Mouse (Mus musculus) urinary bladder, postnatal 14 days (tissue): ENCODE results near the gene Mbnl2.
A peak's percentile ranks its signal among the peaks of the same experiment; 100 is the strongest.
"Not testable (repeated sequence)": the region's sequence is repeated elsewhere in the genome, so short reads cannot be mapped to it uniquely, and the experiment has no call there.

Experiments used
- DNase-seq: peaks from one replicate; pipeline ENCODE4 v3.0.0; 2021; ENCODE audit warnings: low spot score

The Mbnl2 gene

GRCm38 (mm10) chr14:120355742-120356440 lies 80.4 kb downstream of the Mbnl2 start:
- DNase-seq = no peak

- no peak for DNase-seq
Measured at GRCm38 (mm10) chr14:120357321-120358070, 82.0 kb downstream of the Mbnl2 start.

DNA sequence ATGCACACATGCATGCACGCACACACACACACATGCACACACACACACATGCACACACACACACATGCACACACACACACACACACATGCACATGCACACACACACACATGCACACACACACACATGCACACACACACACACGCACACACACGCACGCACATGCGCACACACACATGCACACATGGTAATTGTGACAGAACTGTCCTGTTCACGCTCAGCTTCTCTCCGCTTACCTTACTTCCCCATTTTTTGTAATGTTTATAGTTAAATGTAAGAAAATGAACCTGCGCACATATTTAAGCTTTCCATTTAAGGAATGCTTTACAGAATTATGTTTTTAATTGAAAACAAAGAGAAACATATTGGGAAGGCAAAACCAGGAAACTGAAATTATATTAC lies 84.1 kb downstream of the Mbnl2 start:
- DNase-seq = not testable (repeated sequence)

GRCm38 (mm10) chr14:120361121-120361520 lies 85.7 kb downstream of the Mbnl2 start:
- DNase-seq = no peak

DNA sequence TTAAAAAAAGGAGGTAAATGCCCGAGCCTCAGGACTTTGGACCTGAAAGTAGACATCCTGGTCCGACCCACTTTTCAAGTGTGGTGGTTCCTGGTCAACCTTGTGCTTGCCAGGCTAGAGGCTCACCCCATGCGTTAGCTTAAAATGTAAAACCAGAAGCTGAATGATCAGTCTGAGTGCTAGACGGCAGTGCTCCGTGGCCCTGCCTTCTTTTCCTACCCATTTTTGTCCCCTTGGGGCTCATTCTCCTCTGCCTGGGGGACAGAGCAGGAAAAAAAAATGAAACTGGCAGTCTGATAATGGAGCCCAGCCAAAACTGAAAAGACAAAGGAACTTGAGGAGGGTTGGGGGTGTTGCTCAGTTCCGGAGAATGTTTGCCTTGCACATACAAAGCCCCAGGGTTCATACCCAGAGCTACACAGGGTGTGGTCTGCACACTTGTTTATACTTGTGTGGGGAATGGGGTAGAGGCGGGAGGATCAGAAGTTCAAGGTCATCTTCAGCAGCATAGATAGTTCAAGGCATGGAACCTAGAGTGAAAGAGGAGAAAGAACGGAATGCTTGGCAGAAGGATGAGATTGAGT lies 87.0 kb downstream of the Mbnl2 start:
- no peak for DNase-seq

DNA sequence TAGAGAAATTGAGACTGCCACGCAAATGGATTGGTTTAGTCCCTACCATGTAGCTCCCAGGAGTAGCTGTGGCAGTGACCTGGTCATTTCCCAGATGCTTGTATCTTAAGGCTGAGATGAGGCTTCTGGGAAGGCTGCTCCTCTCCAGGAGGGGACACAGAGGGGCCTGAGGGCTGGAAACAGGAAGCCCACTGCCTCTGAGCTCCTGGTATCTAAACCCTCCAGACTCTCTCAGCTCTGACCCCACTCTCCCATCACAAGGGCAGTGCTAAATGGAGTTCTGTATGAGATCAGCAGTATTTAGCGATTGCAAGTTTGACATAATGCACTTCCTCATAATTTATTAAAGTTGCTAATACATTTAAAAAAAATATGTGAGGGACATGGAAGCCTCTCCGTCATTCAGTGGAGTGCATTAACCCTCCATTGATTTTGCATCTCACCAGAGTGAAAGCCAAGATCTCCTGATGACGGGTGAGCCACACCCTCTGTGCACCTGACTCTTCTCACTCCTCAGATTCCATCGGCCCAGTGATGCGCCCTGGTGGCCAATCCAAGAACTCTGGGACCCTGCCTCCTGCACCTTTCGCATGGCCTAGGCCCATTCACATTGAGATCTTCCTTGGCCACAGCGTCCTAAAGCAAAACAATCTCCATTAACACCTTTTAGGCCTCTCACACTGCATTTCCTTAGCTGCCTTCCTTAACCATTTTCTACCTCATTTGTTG lies 87.8 kb downstream of the Mbnl2 start:
- DNase-seq = no peak

- DNase-seq = no peak
Measured at GRCm38 (mm10) chr14:120365088-120365487, 89.6 kb downstream of the Mbnl2 start.

GRCm38 (mm10) chr14:120366962-120367361 lies 91.5 kb downstream of the Mbnl2 start:
- DNase-seq = no peak

DNA sequence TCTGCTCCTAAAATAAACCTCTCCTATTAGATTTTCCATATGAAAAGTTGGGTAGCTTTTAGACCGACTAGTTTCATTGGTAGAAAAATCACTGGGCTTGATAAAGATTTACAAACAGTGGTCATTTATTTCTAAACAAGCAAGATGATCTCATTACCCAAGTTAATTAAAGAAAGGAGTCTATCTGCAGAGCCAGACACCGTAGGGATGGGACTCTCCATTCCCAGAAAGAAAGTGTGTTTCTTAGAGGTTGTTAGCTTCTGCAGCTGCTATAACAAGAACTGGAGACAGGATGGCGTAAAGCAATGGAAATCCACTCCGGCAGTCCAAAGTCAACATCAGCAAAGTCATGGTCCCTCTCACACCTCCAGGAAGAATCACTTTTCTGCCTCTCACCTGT lies 92.1 kb downstream of the Mbnl2 start:
- DNase-seq = no peak

DNA sequence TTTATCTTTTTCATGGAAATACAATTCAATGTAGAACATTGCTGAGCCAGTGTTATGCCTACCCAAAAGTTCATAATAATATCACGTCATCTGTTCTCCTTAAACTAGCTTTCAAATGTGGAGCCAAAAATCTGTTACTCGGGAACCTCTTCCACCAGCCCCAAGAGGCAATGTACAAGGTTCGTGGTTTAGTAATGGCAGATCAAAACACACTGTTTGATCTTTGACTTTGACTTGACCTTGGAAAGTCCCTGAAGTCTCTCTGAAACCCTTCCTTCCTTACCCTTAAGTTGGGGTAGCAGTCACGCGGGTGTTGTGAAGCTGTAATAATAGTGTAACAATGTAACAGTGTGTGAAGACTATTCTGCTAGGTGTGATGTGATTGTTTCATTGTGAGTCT lies 93.0 kb downstream of the Mbnl2 start:
- DNase-seq = no peak

DNA sequence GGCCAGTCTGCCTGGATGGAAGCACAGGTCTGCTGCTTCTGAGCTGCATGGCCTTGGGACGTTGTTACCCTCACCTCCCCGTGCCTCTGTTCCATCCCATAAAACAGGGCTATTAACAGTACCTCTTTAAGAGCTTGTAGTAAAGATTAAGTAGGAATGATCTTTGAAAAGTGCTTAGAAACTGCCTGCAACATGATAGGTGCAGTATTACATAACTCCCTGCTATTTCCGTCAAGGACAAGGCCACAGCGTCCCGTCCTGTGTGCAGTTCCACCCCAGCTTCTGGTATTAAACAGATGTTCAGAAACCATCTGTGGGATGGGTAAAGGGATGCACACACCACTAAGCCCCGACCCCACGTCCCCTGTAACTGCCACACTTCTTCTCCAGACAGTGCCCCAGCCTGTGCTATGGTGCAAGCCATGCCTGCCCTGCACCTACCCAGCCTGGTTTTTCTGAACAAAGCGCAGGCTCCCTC lies 93.5 kb downstream of the Mbnl2 start:
- no peak for DNase-seq

DNA sequence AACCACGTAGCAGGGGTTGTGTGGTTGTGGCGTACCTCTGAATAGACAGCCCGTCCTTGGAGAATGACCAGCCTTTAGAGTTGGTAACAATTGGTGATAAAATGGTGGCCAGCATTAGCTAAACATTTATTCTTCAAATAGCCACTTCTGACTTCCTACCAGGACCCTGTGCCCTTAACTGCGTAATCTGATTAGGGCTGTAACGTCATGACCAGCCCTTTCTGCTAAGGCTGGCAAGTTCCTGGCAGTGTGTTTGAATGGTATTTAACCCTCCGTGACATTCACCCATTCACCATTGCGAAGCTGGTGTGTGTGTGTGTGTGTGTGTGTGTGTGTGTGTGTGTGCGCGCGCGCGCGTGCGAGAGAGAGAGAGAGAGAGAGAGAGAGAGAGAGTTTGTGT lies 94.6 kb downstream of the Mbnl2 start:
- no peak for DNase-seq

GRCm38 (mm10) chr14:120370631-120371030 lies 95.2 kb downstream of the Mbnl2 start:
- DNase-seq = no peak

DNA sequence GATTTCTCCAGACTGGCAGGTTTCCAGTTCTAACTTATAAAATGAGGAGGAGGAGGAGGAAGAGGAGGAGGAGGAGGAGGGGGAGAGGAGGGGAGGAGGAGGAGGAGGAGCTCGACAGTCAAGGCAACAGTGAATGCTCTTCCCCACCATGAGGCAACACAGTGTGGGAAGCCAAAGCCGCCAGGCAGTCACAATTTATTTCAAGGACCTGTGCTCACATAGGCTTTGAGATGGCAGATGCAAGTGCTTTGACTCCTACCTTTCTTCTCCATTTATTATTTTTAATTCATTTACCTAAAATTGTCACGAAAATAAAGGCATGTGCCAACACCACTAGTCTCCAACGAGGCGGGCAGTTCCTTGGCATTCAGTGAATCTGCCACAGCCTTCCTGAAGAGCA lies 95.7 kb downstream of the Mbnl2 start:
- no peak for DNase-seq

DNA sequence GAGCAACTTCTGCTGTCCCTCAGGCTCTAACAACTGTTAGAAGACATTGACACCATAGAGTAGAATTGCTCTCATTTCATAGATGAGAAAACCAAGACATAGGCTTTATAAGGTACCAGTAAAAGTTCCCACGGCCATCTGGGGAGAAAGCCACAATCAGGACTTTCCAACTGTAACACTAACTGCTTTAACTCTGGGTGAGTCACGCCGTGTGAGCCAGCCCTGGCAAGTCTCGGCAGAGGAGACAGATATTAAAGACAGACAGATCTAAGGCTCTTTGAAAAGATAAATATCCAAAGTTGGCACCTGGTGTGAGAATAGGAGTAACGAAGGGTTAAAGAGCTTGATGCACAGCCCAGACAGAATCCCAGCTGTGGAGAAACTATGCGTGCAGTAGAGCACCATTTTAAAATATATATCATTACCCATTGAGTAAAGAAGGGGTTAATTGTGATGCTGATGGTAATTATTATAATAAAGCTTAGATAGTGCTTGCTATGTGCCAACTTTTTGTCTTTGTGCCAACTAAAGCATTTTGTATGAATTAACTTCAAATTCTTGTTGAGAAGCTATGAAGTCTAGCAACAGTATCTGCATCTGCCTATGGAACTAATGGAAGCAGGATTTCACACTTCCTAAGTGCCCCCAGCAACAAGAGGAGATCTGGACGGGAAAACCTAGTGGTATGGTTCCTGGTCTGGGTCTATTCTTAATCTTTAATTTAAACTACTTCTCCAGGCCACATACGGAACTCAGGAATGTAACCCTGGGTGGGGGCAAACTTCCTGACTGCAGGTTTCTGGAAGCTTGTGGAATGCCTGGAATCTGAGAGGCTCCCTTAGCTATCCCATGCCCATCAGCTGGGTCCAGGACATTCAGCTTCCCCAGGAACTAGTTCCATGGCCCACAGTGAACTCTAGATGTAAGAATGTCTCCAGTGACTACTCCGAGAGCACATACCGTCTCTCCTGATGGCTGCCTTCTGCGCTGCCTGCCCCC lies 97.9 kb downstream of the Mbnl2 start:
- DNase-seq = peak; percentile 51

GRCm38 (mm10) chr14:120374786-120375185 lies 99.3 kb downstream of the Mbnl2 start:
- DNase-seq = no peak

- no peak for DNase-seq
Measured at GRCm38 (mm10) chr14:120377192-120377591, 101.7 kb downstream of the Mbnl2 start.

- DNase-seq = no peak
Measured at GRCm38 (mm10) chr14:120378002-120378401, 102.5 kb downstream of the Mbnl2 start.

GRCm38 (mm10) chr14:120379716-120380115 lies 104.2 kb downstream of the Mbnl2 start:
- peak; percentile 38 for DNase-seq

GRCm38 (mm10) chr14:120381378-120382134 lies 106.1 kb downstream of the Mbnl2 start:
- no peak for DNase-seq
